Mouse (Mus musculus): ENCODE data around the gene B3gnt2.

Gene B3gnt2

GRCm38 (mm10) chr11:22846960-22847731 lies 13.6 kb downstream of the B3gnt2 start:
- no peak for DNase-seq

- no peak for DNase-seq
Measured at GRCm38 (mm10) chr11:22846093-22846835, 14.5 kb downstream of the B3gnt2 start.

- no peak for DNase-seq
Measured at GRCm38 (mm10) chr11:22844754-22845718, 15.7 kb downstream of the B3gnt2 start.

- no peak for DNase-seq
Measured at GRCm38 (mm10) chr11:22839456-22839855, 21.3 kb downstream of the B3gnt2 start.

- no peak for DNase-seq
Measured at GRCm38 (mm10) chr11:22838361-22838760, 22.4 kb downstream of the B3gnt2 start.

GRCm38 (mm10) chr11:22836269-22836668 lies 24.5 kb downstream of the B3gnt2 start:
- no peak for DNase-seq

- DNase-seq = no peak
Measured at GRCm38 (mm10) chr11:22832600-22832999, 28.2 kb downstream of the B3gnt2 start.

- no peak for DNase-seq
Measured at GRCm38 (mm10) chr11:22831916-22832315, 28.8 kb downstream of the B3gnt2 start.

- DNase-seq = no peak
Measured at GRCm38 (mm10) chr11:22830684-22831083, 30.1 kb downstream of the B3gnt2 start.

- DNase-seq = no peak
Measured at GRCm38 (mm10) chr11:22830179-22830611, 30.6 kb downstream of the B3gnt2 start.

GRCm38 (mm10) chr11:22828988-22829632 lies 31.7 kb downstream of the B3gnt2 start:
- no peak for DNase-seq

GRCm38 (mm10) chr11:22827514-22828080 lies 33.2 kb downstream of the B3gnt2 start:
- no peak for DNase-seq

GRCm38 (mm10) chr11:22826665-22827064 lies 34.1 kb downstream of the B3gnt2 start:
- DNase-seq = no peak

- no peak for DNase-seq
Measured at GRCm38 (mm10) chr11:22826051-22826450, 34.7 kb downstream of the B3gnt2 start.

- no peak for DNase-seq
Measured at GRCm38 (mm10) chr11:22825548-22825947, 35.2 kb downstream of the B3gnt2 start.

- DNase-seq = no peak
Measured at GRCm38 (mm10) chr11:22824049-22824705, 36.6 kb downstream of the B3gnt2 start.

GRCm38 (mm10) chr11:22821243-22821642 lies 39.5 kb downstream of the B3gnt2 start:
- DNase-seq = no peak

- no peak for DNase-seq
Measured at GRCm38 (mm10) chr11:22818371-22818770, 42.4 kb downstream of the B3gnt2 start.

- DNase-seq = no peak
Measured at GRCm38 (mm10) chr11:22815877-22816276, 44.9 kb downstream of the B3gnt2 start.

GRCm38 (mm10) chr11:22815143-22815542 lies 45.6 kb downstream of the B3gnt2 start:
- DNase-seq = no peak

GRCm38 (mm10) chr11:22813921-22814704 lies 46.6 kb downstream of the B3gnt2 start:
- DNase-seq = no peak

All from cerebellum, postnatal 36 days (tissue).